Mouse (Mus musculus) ovary, adult 18-20 months (tissue): ENCODE results near the gene Cckar.
A peak's percentile ranks its signal among the peaks of the same experiment; 100 is the strongest.

Source experiments
- DNase-seq: peaks from one replicate; pipeline ENCODE4 v3.0.0; 2022; ENCODE audit warnings: low spot score, mixed read lengths

Gene Cckar

GRCm38 (mm10) chr5:53672352-53672751 is 35.2 kb downstream of the Cckar start:
- peak; percentile 23 for DNase-seq

- DNase-seq: no peak
Observed at GRCm38 (mm10) chr5:53671507-53671906, 36.0 kb downstream of the Cckar start.

- DNase-seq: no peak
Observed at GRCm38 (mm10) chr5:53670321-53670938, 37.1 kb downstream of the Cckar start.

GRCm38 (mm10) chr5:53668021-53668420 is 39.5 kb downstream of the Cckar start:
- no peak for DNase-seq

- DNase-seq: no peak
Observed at GRCm38 (mm10) chr5:53663665-53664064, 43.8 kb downstream of the Cckar start.

GRCm38 (mm10) chr5:53662413-53662812 is 45.1 kb downstream of the Cckar start:
- no peak for DNase-seq

GRCm38 (mm10) chr5:53661508-53661907 is 46.0 kb downstream of the Cckar start:
- no peak for DNase-seq

- DNase-seq: no peak
Observed at GRCm38 (mm10) chr5:53657925-53658324, 49.6 kb downstream of the Cckar start.

- no peak for DNase-seq
Observed at GRCm38 (mm10) chr5:53656596-53656995, 50.9 kb downstream of the Cckar start.
